In the genomic region with DNA sequence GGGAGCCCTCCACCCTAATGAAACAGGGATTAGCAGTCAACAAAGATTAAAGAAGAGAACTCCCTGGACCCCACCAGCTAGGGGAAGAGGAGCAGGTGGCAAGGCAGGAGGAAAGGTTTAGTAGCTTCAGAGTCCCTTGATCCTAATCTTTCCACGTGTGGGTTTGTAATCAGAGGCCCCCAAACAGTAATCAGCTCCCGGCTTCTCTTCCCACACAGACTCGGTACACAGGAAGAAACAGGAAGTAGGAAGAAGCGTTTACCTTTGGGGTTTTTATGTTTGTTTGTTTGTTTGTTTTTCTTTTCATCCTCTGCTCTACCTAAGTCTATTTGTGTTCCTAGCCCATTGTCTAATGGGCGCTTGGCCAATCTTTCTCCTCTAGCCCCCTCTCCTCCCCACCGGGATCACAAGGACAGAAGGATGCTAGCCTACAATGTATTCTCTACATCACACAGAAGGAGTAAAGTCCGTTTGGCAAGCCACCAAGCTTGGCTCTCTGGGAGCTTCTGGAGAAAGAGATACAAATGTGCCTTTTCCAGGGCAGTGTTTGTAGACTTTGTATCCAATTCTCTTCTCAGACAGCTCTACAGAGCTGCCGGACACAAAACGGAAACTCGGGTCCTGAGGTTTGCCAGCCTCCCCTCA, we compare ENCODE assay signal across 9 mouse cellular contexts.
A peak's percentile ranks its signal among the peaks of the same experiment; 100 is the strongest.
DNase-seq lines count a peak whose midpoint lies in the region; ATAC-seq and TF ChIP-seq lines count a peak whose summit lies in the region.
"Had no signal": no experiment of that assay in that cellular context is flagged by ENCODE, and none has a peak within 500 bp of the region (broad histone marks: within the 10 kb centered on the region; RNA-seq: fewer than 3 reads in every experiment).

No protein-coding gene starts in this region.

- no peak overlapping the region for H3K4me2 ChIP-seq in lung, embryonic 14.5 days
- H3K4me2 ChIP-seq: liver, embryonic 15.5 days had no signal

- WGBS in lung, embryonic 14.5 days, result 38% methylated on average over 10 of the region's 10 CpGs
- WGBS in limb, embryonic 10.5 days, result 72% methylated on average over 10 of the region's 10 CpGs
- 80% methylated on average over 10 of the region's 10 CpGs for WGBS in embryonic facial prominence, embryonic 10.5 days

- peak overlapping the region; percentile 54; the same call in 1 of the 2 replicates for H3K27ac ChIP-seq in lung, embryonic 14.5 days (ENCODE audit: low read depth)
- H3K27ac ChIP-seq in limb, embryonic 10.5 days, result peak overlapping the region; percentile 16; the same call in 1 of the 2 replicates
- H3K27ac ChIP-seq in embryonic facial prominence, embryonic 10.5 days (replicated peaks), result no peak overlapping the region; the same call in 1 of the 2 replicates
- H3K27ac ChIP-seq: liver, embryonic 15.5 days had no signal

- peak; percentile 33 for DNase-seq in adrenal gland, postnatal 10 days
- no peak for DNase-seq in adrenal gland, adult 18-20 months (ENCODE audit: low spot score in 2 of 2)
- peak; percentile 83 for DNase-seq in lung, embryonic 14.5 days
- DNase-seq in lung, postnatal 36 days, result no peak
- DNase-seq in heart, postnatal 10 days, result peak; percentile 50 to 54
- DNase-seq in limb, embryonic 10.5 days (ENCODE audit: low spot score), result no peak
- DNase-seq in embryonic facial prominence, embryonic 10.5 days (ENCODE audit: low spot score), result no peak

- H3K9ac ChIP-seq in lung, embryonic 14.5 days, result no peak overlapping the region
- H3K9ac ChIP-seq: liver, embryonic 15.5 days had no signal

- H3K4me3 ChIP-seq in lung, embryonic 14.5 days (ENCODE audit: low read depth, low read length), result no peak overlapping the region
- no peak overlapping the region for H3K4me3 ChIP-seq in limb, embryonic 10.5 days
- no peak overlapping the region for H3K4me3 ChIP-seq in embryonic facial prominence, embryonic 10.5 days
- H3K4me3 ChIP-seq: liver, embryonic 15.5 days had no signal

- H3K36me3 ChIP-seq in lung, embryonic 14.5 days (ENCODE audit: insufficient read depth), result no peaks in the 10 kb centered on the region
- H3K36me3 ChIP-seq in limb, embryonic 10.5 days, result no peaks in the 10 kb centered on the region
- H3K36me3 ChIP-seq in embryonic facial prominence, embryonic 10.5 days (replicated peaks), result no peaks in the 10 kb centered on the region
- H3K36me3 ChIP-seq: liver, embryonic 15.5 days had no signal

- peaks cover 9% of the 10 kb centered on the region; the same call in 1 of the 2 replicates for H3K4me1 ChIP-seq in lung, embryonic 14.5 days (ENCODE audit: insufficient read depth)
- H3K4me1 ChIP-seq in limb, embryonic 10.5 days, result peaks cover 45% of the 10 kb centered on the region
- H3K4me1 ChIP-seq in embryonic facial prominence, embryonic 10.5 days, result peaks cover 29% of the 10 kb centered on the region

- no peaks in the 10 kb centered on the region for H3K9me3 ChIP-seq in lung, embryonic 14.5 days (ENCODE audit: low read depth, low read length)
- H3K9me3 ChIP-seq in limb, embryonic 10.5 days (replicated peaks), result no peaks in the 10 kb centered on the region
- H3K9me3 ChIP-seq in embryonic facial prominence, embryonic 10.5 days, result no peaks in the 10 kb centered on the region
- H3K9me3 ChIP-seq: liver, embryonic 15.5 days had no signal

- intact Hi-C loops in heart, postnatal 10 days (cut with DNase I), result no loop called here

- no peak for TF ChIP-seq CTCF in lung, embryonic 14.5 days (IDR thresholded peaks at IDR 0.05; ENCODE audit: low read depth)

- H3K27me3 ChIP-seq in lung, embryonic 14.5 days (ENCODE audit: insufficient read depth, low read length), result no peaks in the 10 kb centered on the region
- H3K27me3 ChIP-seq in limb, embryonic 10.5 days (ENCODE audit: low read depth, poor library complexity, severe bottlenecking), result no peaks in the 10 kb centered on the region
- H3K27me3 ChIP-seq in embryonic facial prominence, embryonic 10.5 days (replicated peaks; ENCODE audit: low read depth, poor library complexity, severe bottlenecking), result peaks cover 21% of the 10 kb centered on the region
- H3K27me3 ChIP-seq: liver, embryonic 15.5 days had no signal

- no peak for ATAC-seq in lung, embryonic 14.5 days (ENCODE audit: insufficient read depth)
- no peak for ATAC-seq in activated CD4-positive, CD25-positive, alpha-beta regulatory T cell, adult 4 months

Comparison
In these comparisons a context has a peak if more than half of its experiments do, and no peak if none do; other contexts are left out.
1. DNase-seq: peak in adrenal gland, postnatal 10 days (single experiment), lung, embryonic 14.5 days (single experiment) and heart, postnatal 10 days (2 of 2); none in adrenal gland, adult 18-20 months (0 of 2), lung, postnatal 36 days (single experiment), limb, embryonic 10.5 days (single experiment) and embryonic facial prominence, embryonic 10.5 days (single experiment).